Mouse (Mus musculus) myocyte (in vitro differentiated cells): Measurements from ENCODE around the gene Nxph1. TPM values are rescaled to one million over a fixed set of nuclear protein-coding genes. Genes with fewer than 3 reads are reported as not detected.

Source experiments
- H3K27me3 ChIP-seq: one replicate; pipeline ENCODE4 v1.6.1; 2011; ENCODE audit not compliant: control insufficient read depth, insufficient read depth, insufficient read length
- H3K36me3 ChIP-seq: one replicate; pipeline ENCODE4 v1.6.1; 2011; ENCODE audit not compliant: control insufficient read depth, insufficient read depth
- H3K4me2 ChIP-seq: one replicate; pipeline ENCODE4 v1.6.1; 2011; ENCODE audit warnings: low read depth, control low read depth
- H3K4me3 ChIP-seq: one replicate; pipeline ENCODE4 v1.5.1; 2011; ENCODE audit warnings: mild to moderate bottlenecking, control low read depth, moderate library complexity
- H3K79me2 ChIP-seq: one replicate; pipeline ENCODE4 v1.6.1; 2011; ENCODE audit not compliant: control insufficient read depth, insufficient read depth
- H3ac ChIP-seq: one replicate; pipeline ENCODE4 v1.6.1; 2011; ENCODE audit not compliant: control insufficient read depth, insufficient read length
- CEBPB ChIP-seq: IDR thresholded peaks from 2 replicates; pipeline ENCODE4 v1.6.1; 2011; ENCODE audit warnings: mild to moderate bottlenecking, moderate library complexity; ENCODE audit not compliant: poor library complexity, insufficient read depth, severe bottlenecking
- E2F4 ChIP-seq: IDR thresholded peaks from one replicate; pipeline ENCODE4 v1.6.1; 2011; ENCODE audit warnings: mild to moderate bottlenecking, control low read depth, moderate library complexity; ENCODE audit not compliant: insufficient read depth
- MAX ChIP-seq: IDR thresholded peaks from one replicate; pipeline ENCODE4 v1.6.1; 2011; ENCODE audit warnings: low read depth, mild to moderate bottlenecking, control low read depth
- MYOD1 ChIP-seq, 3 experiments: IDR thresholded peaks; one replicate each; pipeline ENCODE4 v1.6.1; 2011; ENCODE audit warnings: control low read depth in 2 of 3, low read depth in 2 of 3, mild to moderate bottlenecking in 2 of 3, moderate library complexity in 1 of 3; ENCODE audit not compliant: insufficient read length in 2 of 3, control insufficient read depth in 1 of 3
- MYOG ChIP-seq, 3 experiments: IDR thresholded peaks; one replicate each; pipeline ENCODE4 v1.6.1; 2011; ENCODE audit warnings: control low read depth in 2 of 3, low read depth in 2 of 3, mild to moderate bottlenecking in 2 of 3; ENCODE audit not compliant: insufficient read length in 2 of 3, control insufficient read depth in 1 of 3, insufficient read depth in 1 of 3
- POLR2A ChIP-seq: IDR thresholded peaks from one replicate; pipeline ENCODE4 v1.6.1; 2011; ENCODE audit warnings: low read depth, mild to moderate bottlenecking, control low read depth, moderate library complexity; ENCODE audit not compliant: insufficient read length
- POLR2AphosphoS2 ChIP-seq: IDR thresholded peaks from one replicate; pipeline ENCODE4 v1.6.1; 2011; ENCODE audit warnings: low read depth, control low read depth; ENCODE audit not compliant: insufficient read length
- REST ChIP-seq: IDR thresholded peaks from one replicate; pipeline ENCODE4 v1.6.1; 2011; ENCODE audit warnings: mild to moderate bottlenecking, control low read depth, moderate library complexity; ENCODE audit not compliant: insufficient read depth, insufficient read length
- SRF ChIP-seq: IDR thresholded peaks from one replicate; pipeline ENCODE4 v1.6.1; 2011; ENCODE audit warnings: low read depth; ENCODE audit not compliant: control insufficient read depth, insufficient read length
- TCF12 ChIP-seq: IDR thresholded peaks from one replicate; pipeline ENCODE4 v1.6.1; 2011; ENCODE audit warnings: mild to moderate bottlenecking, control low read depth; ENCODE audit not compliant: poor library complexity, insufficient read depth, severe bottlenecking
- TCF3 ChIP-seq: IDR thresholded peaks from one replicate; pipeline ENCODE4 v1.6.1; 2011; ENCODE audit warnings: low read depth, control low read depth; ENCODE audit not compliant: insufficient read length
- USF1 ChIP-seq: IDR thresholded peaks from one replicate; pipeline ENCODE4 v1.6.1; 2011; ENCODE audit warnings: low read depth, mild to moderate bottlenecking, control low read depth, moderate library complexity
- polyA plus RNA-seq: library from polyadenylated mRNA; unstranded; fragments of >200 nt; fragmentation: generic; extraction: Trizol; gene quantifications from one replicate; pipeline ENCODE4 v1.2.1, GENCODE M21; 2012; ENCODE audit warnings: missing spikeins

Nxph1 gene
- polyA plus RNA-seq, 1 experiment = not detected

DNA sequence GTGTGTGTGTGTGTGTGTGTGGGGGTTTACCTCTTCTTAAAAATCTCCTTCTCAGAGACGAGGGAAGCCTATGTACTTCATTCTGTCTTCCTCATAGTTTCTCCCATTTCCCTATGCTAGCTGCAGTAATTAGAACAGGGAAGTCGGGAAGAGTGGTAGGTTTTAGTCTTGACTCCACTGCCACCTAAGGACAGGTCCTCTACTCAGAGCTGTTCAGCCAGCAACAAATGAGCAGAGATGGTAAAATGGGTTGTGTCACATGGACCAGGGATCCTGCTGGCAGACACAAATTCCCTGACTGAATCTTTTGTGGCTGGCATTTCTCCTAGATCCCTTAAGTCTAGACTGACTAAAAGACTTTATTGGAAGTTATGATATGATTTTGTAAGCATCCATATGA lies 128.2 kb downstream of the Nxph1 start:
- H3K79me2 ChIP-seq = no peaks in the 10 kb centered on the region
- H3K27me3 ChIP-seq = no peaks in the 10 kb centered on the region
- H3K4me3 ChIP-seq = no peak overlapping the region
- H3ac ChIP-seq = no peak overlapping the region
- no peak overlapping the region for H3K4me2 ChIP-seq
- no peaks in the 10 kb centered on the region for H3K36me3 ChIP-seq
- TF ChIP-seq REST (no peak), TCF12 (no peak), CEBPB (no peak), USF1 (no peak), MYOD1 (IDR thresholded peaks at IDR 0.05; ENCODE audit: control insufficient read depth in 1 of 3, insufficient read length in 2 of 3, low read depth in 2 of 3) (no peak), MAX (no peak), POLR2A (no peak), TCF3 (no peak), MYOG (IDR thresholded peaks at IDR 0.05; ENCODE audit: control insufficient read depth in 1 of 3, insufficient read depth in 1 of 3, insufficient read length in 2 of 3, low read depth in 2 of 3) (no peak), SRF (no peak), E2F4 (no peak), POLR2AphosphoS2 (no peak)

- Histone ChIP-seq H3K79me2 (no peaks in the 10 kb centered on the region), H3ac (no peak overlapping the region), H3K27me3 (no peaks in the 10 kb centered on the region), H3K4me2 (no peak overlapping the region), H3K36me3 (no peaks in the 10 kb centered on the region), H3K4me3 (no peak overlapping the region)
- TF ChIP-seq POLR2A (no peak), E2F4 (no peak), TCF12 (no peak), REST (no peak)
These were observed 129.8 kb downstream of the Nxph1 start for GRCm38 (mm10) chr6:9077793-9078689.

DNA sequence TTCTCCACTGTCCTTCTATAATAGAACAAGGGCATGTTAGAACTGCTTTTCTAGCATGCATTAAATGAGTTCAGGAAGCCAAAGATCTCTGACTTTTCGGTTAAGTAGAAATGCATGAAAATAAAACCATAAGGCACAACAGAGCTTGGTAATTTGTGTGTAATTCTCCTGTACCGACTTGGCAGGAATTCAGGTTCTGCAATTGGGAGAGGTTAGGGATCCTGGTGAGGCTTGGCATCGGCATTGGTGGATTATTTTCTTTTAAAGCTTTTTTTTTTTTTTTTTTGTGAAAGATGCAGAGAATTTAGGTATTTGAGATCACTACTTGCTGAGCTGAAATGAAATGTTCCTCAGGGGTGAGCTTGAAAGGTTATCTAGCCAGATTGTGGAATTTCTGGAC lies 135.6 kb downstream of the Nxph1 start:
- H3K4me2 ChIP-seq = no peak overlapping the region
- H3ac ChIP-seq = no peak overlapping the region
- no peaks in the 10 kb centered on the region for H3K27me3 ChIP-seq
- no peaks in the 10 kb centered on the region for H3K36me3 ChIP-seq
- H3K79me2 ChIP-seq = no peaks in the 10 kb centered on the region
- H3K4me3 ChIP-seq = no peak overlapping the region
- TF ChIP-seq TCF12 (no peak), POLR2AphosphoS2 (no peak), USF1 (no peak), MYOG (IDR thresholded peaks at IDR 0.05; ENCODE audit: control insufficient read depth in 1 of 3, insufficient read depth in 1 of 3, insufficient read length in 2 of 3, low read depth in 2 of 3) (no peak), CEBPB (no peak), MAX (no peak), REST (no peak), MYOD1 (IDR thresholded peaks at IDR 0.05; ENCODE audit: control insufficient read depth in 1 of 3, insufficient read length in 2 of 3, low read depth in 2 of 3) (no peak), E2F4 (no peak)

DNA sequence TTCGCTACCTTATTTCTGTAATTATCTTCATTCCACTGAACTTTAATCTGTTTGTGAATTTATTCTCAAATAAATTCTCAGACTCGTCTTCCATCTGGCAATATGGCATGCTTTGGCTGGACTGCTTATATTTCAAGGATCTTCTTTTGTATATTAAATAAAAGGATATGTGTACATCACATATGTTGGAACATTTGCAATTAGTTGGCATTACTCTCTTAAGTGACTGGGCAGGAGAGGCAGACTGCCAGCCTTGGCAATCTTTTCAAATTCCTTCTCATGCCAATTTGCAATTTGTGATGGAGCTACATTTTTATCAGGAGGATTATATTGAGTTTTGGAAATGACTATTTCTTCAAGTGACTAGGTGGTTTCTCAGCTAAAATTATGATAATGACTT lies 149.1 kb downstream of the Nxph1 start:
- no peaks in the 10 kb centered on the region for H3K79me2 ChIP-seq
- TF ChIP-seq MYOD1 (IDR thresholded peaks at IDR 0.05; ENCODE audit: control insufficient read depth in 1 of 3, insufficient read length in 2 of 3, low read depth in 2 of 3) (no peak), TCF3 (no peak), SRF (no peak), POLR2AphosphoS2 (no peak), MYOG (IDR thresholded peaks at IDR 0.05; ENCODE audit: control insufficient read depth in 1 of 3, insufficient read depth in 1 of 3, insufficient read length in 2 of 3, low read depth in 2 of 3) (no peak), REST (no peak), MAX (no peak), E2F4 (no peak), CEBPB (no peak), USF1 (no peak), POLR2A (no peak), TCF12 (no peak)
- H3K27me3 ChIP-seq = no peaks in the 10 kb centered on the region
- H3ac ChIP-seq = no peak overlapping the region
- H3K4me3 ChIP-seq = no peak overlapping the region
- H3K36me3 ChIP-seq = no peaks in the 10 kb centered on the region
- H3K4me2 ChIP-seq = no peak overlapping the region

DNA sequence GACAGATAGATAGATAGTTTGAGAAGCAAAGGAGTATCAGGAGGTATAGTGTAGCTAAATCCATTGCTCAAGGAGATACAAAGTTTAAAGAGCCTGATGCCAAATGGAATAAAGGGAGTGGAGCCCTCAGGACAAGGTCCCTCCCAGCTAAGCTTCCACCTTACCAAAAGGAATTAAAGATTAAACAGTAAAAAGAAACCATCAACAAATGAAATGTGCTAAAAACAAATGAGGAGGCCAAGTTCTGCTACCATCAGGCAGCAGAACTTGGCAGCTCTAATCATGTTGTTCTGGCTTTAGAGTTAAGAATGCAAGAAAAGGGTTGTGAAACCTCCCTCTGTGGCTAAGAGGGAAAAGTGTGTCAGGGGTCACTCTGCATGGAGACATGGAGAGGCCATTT lies 159.1 kb downstream of the Nxph1 start:
- Histone ChIP-seq H3K79me2 (no peaks in the 10 kb centered on the region), H3K4me2 (no peak overlapping the region), H3K36me3 (no peaks in the 10 kb centered on the region), H3K27me3 (no peaks in the 10 kb centered on the region), H3K4me3 (no peak overlapping the region), H3ac (no peak overlapping the region)
- TF ChIP-seq CEBPB (no peak), REST (no peak)
